Comparison of ENCODE assay signal across 8 mouse cellular contexts in genomic region chr12:69733518-69733917, GRCm38 (mm10). TPM values are rescaled to one million over a fixed set of nuclear protein-coding genes. Genes with fewer than 3 reads are reported as not detected.
DNase-seq lines count a peak whose midpoint lies in the region; ATAC-seq and TF ChIP-seq lines count a peak whose summit lies in the region.

No protein-coding gene starts in this region.

- TF ChIP-seq CTCF in brain, embryonic 14.5 days (IDR thresholded peaks at IDR 0.05; ENCODE audit: borderline replicate concordance, extremely low read depth, insufficient read depth, insufficient read length), result peak; percentile 32; the same call in 1 of the 2 replicates

- no peaks in the 10 kb centered on the region for H3K36me3 ChIP-seq in liver, embryonic 11.5 days (ENCODE audit: control insufficient read depth, insufficient read depth, low read length)

- peaks cover 3% of the 10 kb centered on the region for H3K4me1 ChIP-seq in liver, embryonic 11.5 days (replicated peaks; ENCODE audit: control insufficient read depth, insufficient read depth, low read length)

- H3K9ac ChIP-seq in liver, embryonic 11.5 days (ENCODE audit: low read depth, low read length), result no peak overlapping the region; the same call in 1 of the 2 replicates

- intact Hi-C loops in heart, postnatal 25 days (cut with DNase I), result loop anchor here (1.0 to 5.0 kb wide), 3 partner anchors 69 to 190 kb away; partner anchors contain the start of genes Atl1 and Map4k5

- DNase-seq in heart, adult 18-20 months, result peak; percentile 22 to 37
- no peak for DNase-seq in heart, postnatal 25 days (ENCODE audit: low spot score)
- peak; percentile 5 to 16 for DNase-seq in B cell, adult 2 months
- peak; percentile 81 for DNase-seq in brain, embryonic 14.5 days (ENCODE audit: low read depth)
- no peak for DNase-seq in liver, embryonic 11.5 days (ENCODE audit: low spot score)
- DNase-seq in adrenal gland, adult 18-20 months (ENCODE audit: low spot score in 2 of 2), result no peak
- DNase-seq in urinary bladder, postnatal 14 days (ENCODE audit: low spot score), result no peak
- DNase-seq in kidney, adult 8-10 months, result no peak

- no peaks in the 10 kb centered on the region for H3K27me3 ChIP-seq in liver, embryonic 11.5 days (replicated peaks; ENCODE audit: control insufficient read depth, insufficient read depth, low read length)

- no peaks in the 10 kb centered on the region for H3K9me3 ChIP-seq in liver, embryonic 11.5 days (ENCODE audit: control insufficient read depth, low read length)

- ATAC-seq in liver, embryonic 11.5 days (replicated peaks; ENCODE audit: low FRiP score), result peak; percentile 70; the same call in 1 of the 2 replicates

- H3K4me3 ChIP-seq in liver, embryonic 11.5 days (ENCODE audit: low read depth, low read length), result no peak overlapping the region

- H3K27ac ChIP-seq in liver, embryonic 11.5 days (ENCODE audit: low read depth, low read length), result peak overlapping the region; percentile 48; the same call in 1 of the 2 replicates

- 0 out of 2 replicates have a peak overlapping the region, but pooled peaks have one; percentile 17 for H3K4me2 ChIP-seq in liver, embryonic 11.5 days

- no peak for TF ChIP-seq POLR2A in brain, embryonic 14.5 days (IDR thresholded peaks at IDR 0.05; ENCODE audit: borderline replicate concordance, extremely low read depth, insufficient read depth, insufficient read length, poor library complexity, severe bottlenecking)

- WGBS in liver, embryonic 11.5 days, result 4% methylated on average over 2 of the region's 2 CpGs

RNA-seq across cellular contexts. Expression of gene Atp5s, which starts 8.8 kb away (rescaled TPM):
- 10 to 100 TPM; 35.1 to 40.5 TPM for total RNA-seq in heart, adult 18-20 months (2021)
- total RNA-seq in heart, postnatal 25 days (2021), result 10 to 100 TPM; 27.6 to 28.3 TPM
- 17.4 and 26.6 TPM in 2 replicates for polyA plus RNA-seq in brain, embryonic 14.5 days (2012; rRNA removed)
- 30.0 and 34.3 TPM in 2 replicates for polyA plus RNA-seq in liver, embryonic 11.5 days (2014; fragmentation: Nextera tagmentation; extraction: Ambion mirVana)
- total RNA-seq in adrenal gland, adult 18-20 months (2021), result 10 to 100 TPM; 11.5 to 16.2 TPM

RNA-seq across cellular contexts. Expression of gene L2hgdh, which starts 8.8 kb away (rescaled TPM):
- 10 to 100 TPM; 44.2 to 48.3 TPM for total RNA-seq in heart, adult 18-20 months (2021)
- 10 to 100 TPM; 41.7 to 47.7 TPM for total RNA-seq in heart, postnatal 25 days (2021)
- polyA plus RNA-seq in brain, embryonic 14.5 days (2012; rRNA removed), result 9.2 and 9.9 TPM in 2 replicates
- 25.0 and 26.8 TPM in 2 replicates for polyA plus RNA-seq in liver, embryonic 11.5 days (2014; fragmentation: Nextera tagmentation; extraction: Ambion mirVana)
- total RNA-seq in adrenal gland, adult 18-20 months (2021), result 10 to 100 TPM; 19.5 to 21.9 TPM

RNA-seq across cellular contexts. Expression of gene Sos2, which starts 51.9 kb away (rescaled TPM):
- total RNA-seq in heart, adult 18-20 months (2021), result 10 to 100 TPM; 34.9 to 41.0 TPM
- 10 to 100 TPM; 34.9 to 40.3 TPM for total RNA-seq in heart, postnatal 25 days (2021)
- polyA plus RNA-seq in brain, embryonic 14.5 days (2012; rRNA removed), result 36.0 and 41.8 TPM in 2 replicates
- polyA plus RNA-seq in liver, embryonic 11.5 days (2014; fragmentation: Nextera tagmentation; extraction: Ambion mirVana), result 7.6 and 9.2 TPM in 2 replicates
- total RNA-seq in adrenal gland, adult 18-20 months (2021), result 10 to 100 TPM; 33.7 to 40.8 TPM

RNA-seq across cellular contexts. Expression of gene Cdkl1, which starts 57.5 kb away (rescaled TPM):
- total RNA-seq in heart, adult 18-20 months (2021), result 10 to 100 TPM; 11.2 to 15.7 TPM
- 1 to 10 TPM; 4.9 to 5.9 TPM for total RNA-seq in heart, postnatal 25 days (2021)
- 2.2 and 3.4 TPM in 2 replicates for polyA plus RNA-seq in brain, embryonic 14.5 days (2012; rRNA removed)
- 0.21 and 0.52 TPM in 2 replicates for polyA plus RNA-seq in liver, embryonic 11.5 days (2014; fragmentation: Nextera tagmentation; extraction: Ambion mirVana)
- total RNA-seq in adrenal gland, adult 18-20 months (2021), result 1 to 10 TPM; 1.7 to 2.2 TPM

Comparison
In these comparisons a context has a peak if more than half of its experiments do, and no peak if none do; other contexts are left out.
1. DNase-seq: peak in heart, adult 18-20 months (2 of 2), B cell, adult 2 months (2 of 2) and brain, embryonic 14.5 days (single experiment); none in heart, postnatal 25 days (single experiment), liver, embryonic 11.5 days (single experiment), adrenal gland, adult 18-20 months (0 of 2), urinary bladder, postnatal 14 days (single experiment) and kidney, adult 8-10 months (0 of 2).